In genomic region chr17:71633350-71633749, GRCm38 (mm10) we compare ENCODE assay signal across 16 mouse cellular contexts. TPM values are rescaled to one million over a fixed set of nuclear protein-coding genes. Genes with fewer than 3 reads are reported as not detected.
"Had no signal": no experiment of that assay in that cellular context is flagged by ENCODE, and none has a peak within 500 bp of the region (broad histone marks: within the 10 kb centered on the region; RNA-seq: fewer than 3 reads in every experiment).

No protein-coding gene starts in this region.

- ATAC-seq: liver, embryonic 12.5 days; midbrain, embryonic 16.5 days had no signal

- H3K4me3 ChIP-seq: limb, embryonic 15.5 days; liver, embryonic 12.5 days; megakaryocyte, embryonic 14.5 days; neural tube, embryonic 13.5 days had no signal

- DNase-seq: kidney, postnatal 36 days; layer of hippocampus, adult 9-11 months; layer of hippocampus, postnatal 36 days; lung, embryonic 14.5 days; lung, postnatal 14 days; right cerebral cortex, postnatal 25 days had no signal

- H3K9ac ChIP-seq: limb, embryonic 15.5 days; liver, embryonic 12.5 days; lung, embryonic 14.5 days; neural tube, embryonic 13.5 days had no signal

- H3K27me3 ChIP-seq: limb, embryonic 15.5 days; liver, embryonic 12.5 days; megakaryocyte, embryonic 14.5 days; neural tube, embryonic 13.5 days had no signal

- H3K4me1 ChIP-seq: limb, embryonic 15.5 days; liver, embryonic 12.5 days; neural tube, embryonic 13.5 days had no signal

- H3K27ac ChIP-seq: kidney, postnatal 0 days; limb, embryonic 15.5 days; liver, embryonic 12.5 days; macrophage; neural tube, embryonic 13.5 days had no signal

- H3K9me3 ChIP-seq: limb, embryonic 15.5 days; liver, embryonic 12.5 days; megakaryocyte, embryonic 14.5 days; neural tube, embryonic 13.5 days had no signal

- H3K4me2 ChIP-seq: limb, embryonic 15.5 days; liver, embryonic 12.5 days; lung, embryonic 14.5 days; midbrain, embryonic 11.5 days; neural tube, embryonic 13.5 days had no signal

RNA-seq across cellular contexts. Expression of gene Togaram2, which starts 39.7 kb away (rescaled TPM):
- polyA plus RNA-seq: limb, embryonic 11.5 days; liver, embryonic 16.5 days; macrophage; midbrain, embryonic 11.5 days had no signal
